Mouse (Mus musculus): Measurements from ENCODE around the gene Trpm2.

Trpm2 gene

GRCm38 (mm10) chr10:77902894-77903715 lies 67.3 kb downstream of the Trpm2 start:
- in situ Hi-C loops (cut with MboI) = no loop called here

GRCm38 (mm10) chr10:77902211-77902893 lies 68.0 kb downstream of the Trpm2 start, which contains the start of gene Lrrc3:
Gene Lrrc3 (minus strand): TSS chr10:77902536.
- in situ Hi-C loops (cut with MboI) = no loop called here

GRCm38 (mm10) chr10:77901871-77902210 lies 68.5 kb downstream of the Trpm2 start:
- in situ Hi-C loops (cut with MboI) = no loop called here

- in situ Hi-C loops (cut with MboI) = no loop called here
These were observed 69.2 kb downstream of the Trpm2 start for GRCm38 (mm10) chr10:77900903-77901818.

GRCm38 (mm10) chr10:77900126-77900525 lies 70.2 kb downstream of the Trpm2 start:
- in situ Hi-C loops (cut with MboI) = no loop called here

GRCm38 (mm10) chr10:77895562-77895961 lies 74.8 kb downstream of the Trpm2 start:
- in situ Hi-C loops (cut with MboI) = no loop called here

- in situ Hi-C loops (cut with MboI) = no loop called here
These were observed 79.3 kb downstream of the Trpm2 start for GRCm38 (mm10) chr10:77890987-77891565.

- in situ Hi-C loops (cut with MboI) = no loop called here
These were observed 84.2 kb downstream of the Trpm2 start for GRCm38 (mm10) chr10:77886007-77886747.

- in situ Hi-C loops (cut with MboI) = no loop called here
These were observed 87.8 kb downstream of the Trpm2 start for GRCm38 (mm10) chr10:77882553-77882952.

GRCm38 (mm10) chr10:77880305-77880704 lies 90.1 kb downstream of the Trpm2 start:
- in situ Hi-C loops (cut with MboI) = no loop called here

GRCm38 (mm10) chr10:77878985-77879384 lies 91.4 kb downstream of the Trpm2 start:
- in situ Hi-C loops (cut with MboI) = no loop called here

- in situ Hi-C loops (cut with MboI) = no loop called here
These were observed 100.7 kb downstream of the Trpm2 start for GRCm38 (mm10) chr10:77869651-77870050.

GRCm38 (mm10) chr10:77867546-77867945 lies 102.8 kb downstream of the Trpm2 start:
- in situ Hi-C loops (cut with MboI) = no loop called here

- in situ Hi-C loops (cut with MboI) = no loop called here
These were observed 105.6 kb downstream of the Trpm2 start for GRCm38 (mm10) chr10:77864762-77865143.

- in situ Hi-C loops (cut with MboI) = no loop called here
These were observed 106.1 kb downstream of the Trpm2 start for GRCm38 (mm10) chr10:77864067-77864761.

- in situ Hi-C loops (cut with MboI) = no loop called here
These were observed 108.7 kb downstream of the Trpm2 start, which contains the start of gene Gm3285 for GRCm38 (mm10) chr10:77861675-77862074. Gene Gm3285 (plus strand): TSS chr10:77861975.

Data from mature B cell (primary cell).